ENCODE assay signal across 24 mouse cellular contexts in genomic region chr2:84941795-84942194, GRCm38 (mm10). TPM values are rescaled to one million over a fixed set of nuclear protein-coding genes. Genes with fewer than 3 reads are reported as not detected.
DNase-seq lines count a peak whose midpoint lies in the region; ATAC-seq and TF ChIP-seq lines count a peak whose summit lies in the region.
"Had no signal": no experiment of that assay in that cellular context is flagged by ENCODE, and none has a peak within 500 bp of the region (broad histone marks: within the 10 kb centered on the region; RNA-seq: fewer than 3 reads in every experiment).

No protein-coding gene starts in this region.

- TF ChIP-seq EP300 in CH12.LX (IDR thresholded peaks at IDR 0.05; ENCODE audit: low read length), result no peak
- TF ChIP-seq EP300 in liver, postnatal 0 days (IDR thresholded peaks at IDR 0.05; ENCODE audit: low read depth), result no peak

- no peak overlapping the region for H3K9ac ChIP-seq in CH12.LX (ENCODE audit: insufficient read depth, low read depth)
- H3K9ac ChIP-seq in liver, postnatal 0 days (replicated peaks), result no peak overlapping the region
- H3K9ac ChIP-seq in hindbrain, embryonic 16.5 days (ENCODE audit: low read depth, low read length), result no peak overlapping the region
- H3K9ac ChIP-seq: forebrain, embryonic 15.5 days; heart, embryonic 13.5 days; hindbrain, embryonic 15.5 days had no signal

- peak overlapping the region; percentile 68 for H3K27ac ChIP-seq in gastrocnemius, adult 2 months
- H3K27ac ChIP-seq in CH12.LX (ENCODE audit: insufficient read depth, low read depth), result 0 out of 2 replicates have a peak overlapping the region, but pooled peaks have one; percentile 2
- H3K27ac ChIP-seq in brown adipose tissue, adult 24 weeks (replicated peaks; ENCODE audit: low read depth, low read length), result peak overlapping the region; percentile 57
- H3K27ac ChIP-seq in liver, postnatal 0 days (ENCODE audit: low read depth), result 0 out of 2 replicates have a peak overlapping the region, but pooled peaks have one; percentile 1
- H3K27ac ChIP-seq in hindbrain, embryonic 16.5 days (ENCODE audit: low read depth, low read length), result no peak overlapping the region
- H3K27ac ChIP-seq: embryonic facial prominence, embryonic 10.5 days; forebrain, embryonic 15.5 days; heart, embryonic 13.5 days; hindbrain, embryonic 15.5 days had no signal

- TF ChIP-seq RAD21 in CH12.LX (IDR thresholded peaks at IDR 0.05; ENCODE audit: low read depth, low read length), result no peak

- no peak overlapping the region for H3K4me2 ChIP-seq in CH12.LX (ENCODE audit: insufficient read depth, low read depth, poor library complexity, severe bottlenecking)
- H3K4me2 ChIP-seq in liver, postnatal 0 days (ENCODE audit: low read depth, low read length), result no peak overlapping the region
- no peak overlapping the region for H3K4me2 ChIP-seq in hindbrain, embryonic 16.5 days (ENCODE audit: low read length)
- H3K4me2 ChIP-seq: forebrain, embryonic 15.5 days; heart, embryonic 13.5 days; hindbrain, embryonic 15.5 days had no signal

- no peak for DNase-seq in gastrocnemius, adult 2 months
- DNase-seq in gastrocnemius, postnatal 4 days (ENCODE audit: low spot score in 2 of 2), result no peak
- DNase-seq in CH12.LX (ENCODE audit: extremely low read depth), result no peak
- no peak for DNase-seq in liver, postnatal 0 days
- DNase-seq in adrenal gland, adult 18-20 months (ENCODE audit: low spot score in 2 of 2), result no peak
- DNase-seq: adrenal gland, postnatal 14 days; cerebellum, adult 18-20 months; cerebellum, adult 9-11 months; cerebellum, postnatal 36 days; gastrocnemius, postnatal 10 days; heart, postnatal 36 days had no signal

- intact Hi-C loops in gastrocnemius, adult 2 months (cut with DNase I), result no loop called here

- H3K36me3 ChIP-seq in CH12.LX (replicated peaks in 1 of 2; ENCODE audit: control insufficient read depth in 1 of 2, insufficient read depth in 1 of 2, low read length in 1 of 2), result peaks cover 53 to 78% of the 10 kb centered on the region in 2 experiments
- peaks cover 67% of the 10 kb centered on the region for H3K36me3 ChIP-seq in liver, postnatal 0 days (replicated peaks; ENCODE audit: insufficient read depth, low read length)
- H3K36me3 ChIP-seq in hindbrain, embryonic 16.5 days (ENCODE audit: control insufficient read depth, insufficient read depth, low read length), result no peaks in the 10 kb centered on the region
- H3K36me3 ChIP-seq: forebrain, embryonic 15.5 days; hindbrain, embryonic 15.5 days had no signal

- H3K9me3 ChIP-seq in CH12.LX (replicated peaks; ENCODE audit: low read length), result no peaks in the 10 kb centered on the region
- H3K9me3 ChIP-seq in liver, postnatal 0 days (ENCODE audit: low read length), result no peaks in the 10 kb centered on the region
- H3K9me3 ChIP-seq in hindbrain, embryonic 16.5 days (ENCODE audit: control insufficient read depth, low read length), result no peaks in the 10 kb centered on the region
- H3K9me3 ChIP-seq: embryonic facial prominence, embryonic 10.5 days; forebrain, embryonic 15.5 days; heart, embryonic 13.5 days; hindbrain, embryonic 15.5 days had no signal

- H3K27me3 ChIP-seq in CH12.LX (replicated peaks), result no peaks in the 10 kb centered on the region
- no peaks in the 10 kb centered on the region for H3K27me3 ChIP-seq in liver, postnatal 0 days (ENCODE audit: insufficient read depth, low read length)
- no peaks in the 10 kb centered on the region for H3K27me3 ChIP-seq in hindbrain, embryonic 16.5 days (replicated peaks; ENCODE audit: control insufficient read depth, insufficient read depth, low read length)
- H3K27me3 ChIP-seq: forebrain, embryonic 15.5 days; heart, embryonic 13.5 days; hindbrain, embryonic 15.5 days had no signal

- in situ Hi-C loops in CH12.LX (cut with MboI; ENCODE audit: low pct_ligation_motif_present, low pct_unique_long_range_greater_than_20kb, low sequenced_read_pairs), result no loop called here

- ATAC-seq in liver, postnatal 0 days, result no peak
- no peak for ATAC-seq in hindbrain, embryonic 16.5 days
- ATAC-seq: forebrain, embryonic 15.5 days; inflammation-experienced regulatory T-cells, adult 6 months had no signal

- TF ChIP-seq CTCF in gastrocnemius, adult 2 months (IDR thresholded peaks at IDR 0.05), result no peak
- TF ChIP-seq CTCF in CH12.LX (conservative IDR thresholded peaks at IDR 0.05 in 1 of 2, IDR thresholded peaks at IDR 0.05 in 1 of 2; ENCODE audit: low read depth in 2 of 2, low read length in 2 of 2), result no peak
- no peak for TF ChIP-seq CTCF in liver, postnatal 0 days (IDR thresholded peaks at IDR 0.05; ENCODE audit: low read depth)

- peaks cover 4 to 52% of the 10 kb centered on the region in 2 experiments; a peak in 3 of 4 replicates for H3K4me1 ChIP-seq in CH12.LX (ENCODE audit: control insufficient read depth in 1 of 2, insufficient read depth in 2 of 2)
- peaks cover 8% of the 10 kb centered on the region; the same call in 1 of the 2 replicates for H3K4me1 ChIP-seq in brown adipose tissue, adult 24 weeks (ENCODE audit: control insufficient read depth, insufficient read depth, insufficient read length, low read length)
- peaks cover 25% of the 10 kb centered on the region for H3K4me1 ChIP-seq in liver, postnatal 0 days (ENCODE audit: insufficient read depth)
- H3K4me1 ChIP-seq in hindbrain, embryonic 16.5 days (ENCODE audit: control insufficient read depth, insufficient read depth, low read depth, low read length), result no peaks in the 10 kb centered on the region
- H3K4me1 ChIP-seq: forebrain, embryonic 15.5 days; hindbrain, embryonic 15.5 days had no signal

- TF ChIP-seq POLR2A in CH12.LX (IDR thresholded peaks at IDR 0.05; ENCODE audit: low read depth, low read length), result no peak

- no peak overlapping the region for H3K4me3 ChIP-seq in gastrocnemius, adult 2 months
- no peak overlapping the region for H3K4me3 ChIP-seq in CH12.LX (replicated peaks in 1 of 3; ENCODE audit: low read depth in 2 of 3, low read length in 2 of 3, poor library complexity in 1 of 3)
- H3K4me3 ChIP-seq in brown adipose tissue, adult 24 weeks (ENCODE audit: insufficient read depth, low read depth, low read length), result no peak overlapping the region
- no peak overlapping the region for H3K4me3 ChIP-seq in liver, postnatal 0 days (ENCODE audit: low read depth, low read length)
- no peak overlapping the region for H3K4me3 ChIP-seq in hindbrain, embryonic 16.5 days (ENCODE audit: low read length)
- H3K4me3 ChIP-seq: embryonic facial prominence, embryonic 10.5 days; forebrain, embryonic 15.5 days; heart, embryonic 13.5 days; hindbrain, embryonic 15.5 days had no signal

- dilution Hi-C loops in CH12.LX (cut with MboI; ENCODE audit: extremely low pct_ligation_motif_present, extremely low pct_unique_long_range_greater_than_20kb, low sequenced_read_pairs), result no loop called here

- WGBS in liver, postnatal 0 days (ENCODE audit: insufficient replicate concordance), result 95% methylated on average over 4 of the region's 4 CpGs
- 90% methylated on average over 4 of the region's 4 CpGs for WGBS in hindbrain, embryonic 16.5 days

- H3K79me2 ChIP-seq in CH12.LX (replicated peaks; ENCODE audit: control insufficient read depth, extremely low read depth, insufficient read depth, poor library complexity, severe bottlenecking), result peaks cover 31% of the 10 kb centered on the region

TF ChIP-seq in CH12.LX, 34 proteins besides CTCF, POLR2A, EP300 and RAD21 (continues in another document):
- TF ChIP-seq IRF4 (IDR thresholded peaks at IDR 0.05; ENCODE audit: low read depth, low read length) (no peak), MAFK (IDR thresholded peaks at IDR 0.05; ENCODE audit: insufficient replicate concordance, low read length) (no peak)

RNA-seq across cellular contexts. Expression of gene Slc43a3, which starts 5.4 kb away (rescaled TPM):
- total RNA-seq in gastrocnemius, adult 2 months (2021), result 10 to 100 TPM; 26.4 to 30.2 TPM
- total RNA-seq in gastrocnemius, postnatal 4 days (2021), result 10 to 100 TPM; 29.4 to 29.7 TPM
- 121 and 136 TPM in 2 replicates for total RNA-seq in CH12.LX (2012; rRNA removed)
- total RNA-seq in CH12.LX (2014; rRNA removed), result 163 and 176 TPM in 2 replicates
- polyA plus RNA-seq in CH12.LX (2012; ENCODE audit: insufficient read length, low read depth), result 140 and 174 TPM in 2 replicates
- 18.5 and 18.6 TPM in 2 replicates for polyA plus RNA-seq in brown adipose tissue, adult 24 weeks (2012; ENCODE audit: insufficient read depth, insufficient read length, missing spikeins)
- polyA plus RNA-seq in liver, postnatal 0 days (2015; fragmentation: Nextera tagmentation; extraction: Ambion mirVana), result 45.5 and 48.5 TPM in 2 replicates
- total RNA-seq in adrenal gland, adult 18-20 months (2021), result 10 to 100 TPM; 61.3 to 67.3 TPM
- 5.4 and 5.7 TPM in 2 replicates for polyA plus RNA-seq in hindbrain, embryonic 16.5 days (2015; fragmentation: Nextera tagmentation; extraction: Ambion mirVana)

RNA-seq across cellular contexts. Expression of gene Prg2, which starts 38.5 kb away (rescaled TPM):
- total RNA-seq in gastrocnemius, adult 2 months (2021), result not detected
- total RNA-seq in gastrocnemius, postnatal 4 days (2021), result not detected
- 0.81 and 1.5 TPM in 2 replicates for total RNA-seq in CH12.LX (2012; rRNA removed)
- total RNA-seq in CH12.LX (2014; rRNA removed), result 0.60 and 1.1 TPM in 2 replicates
- polyA plus RNA-seq in CH12.LX (2012; ENCODE audit: insufficient read length, low read depth), result 0.49 and 0.93 TPM in 2 replicates
- polyA plus RNA-seq in brown adipose tissue, adult 24 weeks (2012; ENCODE audit: insufficient read depth, insufficient read length, missing spikeins), result not detected in 2 replicates
- polyA plus RNA-seq in liver, postnatal 0 days (2015; fragmentation: Nextera tagmentation; extraction: Ambion mirVana), result 22.0 and 26.1 TPM in 2 replicates
- total RNA-seq in adrenal gland, adult 18-20 months (2021), result not detected
- polyA plus RNA-seq in hindbrain, embryonic 16.5 days (2015; fragmentation: Nextera tagmentation; extraction: Ambion mirVana), result 0.45 TPM in 1 of 2 replicates, not detected in the other
- total RNA-seq: heart, postnatal 36 days had no signal
- polyA plus RNA-seq: C2C12; embryonic facial prominence, embryonic 14.5 days; forebrain, embryonic 11.5 days; forebrain, embryonic 15.5 days; heart, postnatal 0 days; hindbrain, embryonic 11.5 days had no signal

RNA-seq across cellular contexts. Expression of gene Prg3, which starts 46.2 kb away (rescaled TPM):
- total RNA-seq in gastrocnemius, adult 2 months (2021), result not detected
- not detected for total RNA-seq in gastrocnemius, postnatal 4 days (2021)
- not detected in 2 replicates for total RNA-seq in CH12.LX (2012; rRNA removed)
- not detected in 2 replicates for total RNA-seq in CH12.LX (2014; rRNA removed)
- polyA plus RNA-seq in CH12.LX (2012; ENCODE audit: insufficient read length, low read depth), result not detected in 2 replicates
- not detected in 2 replicates for polyA plus RNA-seq in brown adipose tissue, adult 24 weeks (2012; ENCODE audit: insufficient read depth, insufficient read length, missing spikeins)
- 4.0 and 5.1 TPM in 2 replicates for polyA plus RNA-seq in liver, postnatal 0 days (2015; fragmentation: Nextera tagmentation; extraction: Ambion mirVana)
- not detected for total RNA-seq in adrenal gland, adult 18-20 months (2021)
- polyA plus RNA-seq in hindbrain, embryonic 16.5 days (2015; fragmentation: Nextera tagmentation; extraction: Ambion mirVana), result not detected in 2 replicates
- total RNA-seq: adrenal gland, postnatal 14 days; gastrocnemius, postnatal 10 days; heart, postnatal 36 days had no signal
- polyA plus RNA-seq: C2C12; embryonic facial prominence, embryonic 10.5 days; embryonic facial prominence, embryonic 14.5 days; forebrain, embryonic 11.5 days; forebrain, embryonic 15.5 days; gonadal fat pad, adult 2 months; heart, postnatal 0 days; hindbrain, embryonic 11.5 days; hindbrain, embryonic 15.5 days; inflammation-experienced regulatory T-cells, adult 6 months had no signal

RNA-seq across cellular contexts. Expression of gene Rtn4rl2, which starts 55.3 kb away (rescaled TPM):
- under 1 TPM; 0.28 to 0.41 TPM for total RNA-seq in gastrocnemius, adult 2 months (2021)
- total RNA-seq in gastrocnemius, postnatal 4 days (2021), result under 1 TPM; 0.37 to 0.80 TPM
- total RNA-seq in CH12.LX (2012; rRNA removed) (not detected in 2 replicates), CH12.LX (2014; rRNA removed) (not detected in 2 replicates)
- not detected in 2 replicates for polyA plus RNA-seq in CH12.LX (2012; ENCODE audit: insufficient read length, low read depth)
- polyA plus RNA-seq in brown adipose tissue, adult 24 weeks (2012; ENCODE audit: insufficient read depth, insufficient read length, missing spikeins), result 1.5 TPM in 1 of 2 replicates, not detected in the other
- polyA plus RNA-seq in liver, postnatal 0 days (2015; fragmentation: Nextera tagmentation; extraction: Ambion mirVana), result 0.14 and 0.31 TPM in 2 replicates
- 1 to 10 TPM; 1.9 to 2.4 TPM for total RNA-seq in adrenal gland, adult 18-20 months (2021)
- polyA plus RNA-seq in hindbrain, embryonic 16.5 days (2015; fragmentation: Nextera tagmentation; extraction: Ambion mirVana), result 3.0 and 4.5 TPM in 2 replicates
- polyA plus RNA-seq: inflammation-experienced regulatory T-cells, adult 6 months had no signal
